Mouse (Mus musculus): ENCODE results near the gene Ptprh.
"Not testable (repeated sequence)": the region's sequence is repeated elsewhere in the genome, so short reads cannot be mapped to it uniquely, and the experiment has no call there.

The Ptprh gene

DNA sequence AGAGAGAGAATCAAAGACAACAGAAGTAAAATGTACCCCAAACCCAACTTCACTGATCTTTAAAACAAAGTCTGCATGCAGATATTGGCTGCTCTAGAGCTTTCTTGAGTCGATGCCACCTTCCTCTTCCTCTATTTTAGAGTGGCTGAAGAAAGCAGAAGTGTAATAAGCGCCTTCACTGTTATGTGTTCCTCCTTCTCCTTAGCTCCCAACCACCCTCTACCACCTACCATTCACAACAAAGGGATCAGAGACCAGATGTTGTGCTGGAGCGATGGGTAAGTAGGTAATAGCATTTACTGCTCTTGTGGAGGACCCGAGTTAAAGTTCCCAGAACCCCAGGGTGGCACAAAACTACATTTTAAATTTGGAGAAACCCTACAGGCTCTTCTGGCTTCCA is 6.8 kb downstream of the Ptprh start:
- not testable (repeated sequence) for DNase-seq

DNA sequence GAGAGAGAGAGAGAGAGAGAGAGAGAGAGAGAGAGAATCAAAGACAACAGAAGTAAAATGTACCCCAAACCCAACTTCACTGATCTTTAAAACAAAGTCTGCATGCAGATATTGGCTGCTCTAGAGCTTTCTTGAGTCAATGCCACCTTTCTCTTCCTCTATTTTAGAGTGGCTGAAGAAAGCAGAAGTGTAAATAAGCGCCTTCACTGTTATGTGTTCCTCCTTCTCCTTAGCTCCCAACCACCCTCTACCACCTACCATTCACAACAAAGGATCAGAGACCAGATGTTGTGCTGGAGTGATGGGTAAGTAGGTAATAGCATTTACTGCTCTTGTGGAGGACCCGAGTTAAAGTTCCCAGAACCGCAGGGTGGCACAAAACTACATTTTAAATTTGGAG is 22.4 kb downstream of the Ptprh start:
- DNase-seq, result not testable (repeated sequence)

DNA sequence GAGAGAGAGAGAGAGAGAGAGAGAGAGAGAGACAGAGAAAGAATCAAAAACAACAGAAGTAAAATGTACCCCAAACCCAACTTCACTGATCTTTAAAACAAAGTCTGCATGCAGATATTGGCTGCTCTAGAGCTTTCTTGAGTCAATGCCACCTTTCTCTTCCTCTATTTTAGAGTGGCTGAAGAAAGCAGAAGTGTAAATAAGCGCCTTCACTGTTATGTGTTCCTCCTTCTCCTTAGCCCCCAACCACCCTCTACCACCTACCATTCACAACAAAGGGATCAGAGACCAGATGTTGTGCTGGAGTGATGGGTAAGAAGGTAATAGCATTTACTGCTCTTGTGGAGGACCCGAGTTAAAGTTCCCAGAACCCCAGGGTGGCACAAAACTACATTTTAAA is 31.5 kb downstream of the Ptprh start:
- not testable (repeated sequence) for DNase-seq

DNA sequence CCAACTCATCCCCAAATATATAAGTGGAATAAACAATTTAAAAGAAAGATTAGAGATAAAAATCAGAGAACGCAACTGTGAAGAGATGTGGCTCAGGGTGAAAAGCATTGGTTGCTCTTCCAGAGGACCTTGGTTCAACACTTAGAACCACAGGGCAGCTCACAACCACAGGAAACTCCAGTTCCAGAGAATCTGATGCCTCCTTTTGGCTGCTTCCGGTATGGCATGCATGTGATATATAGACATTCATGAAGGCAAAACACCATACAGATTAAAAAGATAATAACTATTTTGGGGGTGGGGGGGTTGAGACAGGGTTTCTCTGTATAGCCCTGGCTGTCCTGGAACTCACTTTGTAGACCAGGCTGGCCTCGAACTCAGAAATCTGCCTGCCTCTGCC is 41.2 kb downstream of the Ptprh start:
- DNase-seq, result peak; percentile 11

DNA sequence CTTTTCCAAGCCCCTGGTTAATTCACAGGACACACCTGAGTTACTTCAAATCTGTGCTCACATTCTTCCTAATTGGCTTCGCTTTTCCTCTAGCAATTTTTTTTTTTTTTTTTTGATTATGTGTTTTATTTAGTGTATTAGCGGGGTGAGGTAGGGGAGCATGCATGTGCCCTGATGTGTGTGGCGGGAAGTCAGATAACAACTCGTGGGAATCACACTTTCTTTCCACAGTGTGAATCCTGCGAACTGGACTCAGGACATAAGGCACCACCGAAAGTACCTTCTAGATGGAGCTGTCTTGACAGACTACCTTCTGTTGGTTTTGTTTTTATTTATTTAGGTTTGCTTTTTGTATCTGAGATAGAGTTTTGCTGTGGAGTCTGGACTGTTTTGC is 46.7 kb downstream of the Ptprh start:
- DNase-seq, result no peak

DNA sequence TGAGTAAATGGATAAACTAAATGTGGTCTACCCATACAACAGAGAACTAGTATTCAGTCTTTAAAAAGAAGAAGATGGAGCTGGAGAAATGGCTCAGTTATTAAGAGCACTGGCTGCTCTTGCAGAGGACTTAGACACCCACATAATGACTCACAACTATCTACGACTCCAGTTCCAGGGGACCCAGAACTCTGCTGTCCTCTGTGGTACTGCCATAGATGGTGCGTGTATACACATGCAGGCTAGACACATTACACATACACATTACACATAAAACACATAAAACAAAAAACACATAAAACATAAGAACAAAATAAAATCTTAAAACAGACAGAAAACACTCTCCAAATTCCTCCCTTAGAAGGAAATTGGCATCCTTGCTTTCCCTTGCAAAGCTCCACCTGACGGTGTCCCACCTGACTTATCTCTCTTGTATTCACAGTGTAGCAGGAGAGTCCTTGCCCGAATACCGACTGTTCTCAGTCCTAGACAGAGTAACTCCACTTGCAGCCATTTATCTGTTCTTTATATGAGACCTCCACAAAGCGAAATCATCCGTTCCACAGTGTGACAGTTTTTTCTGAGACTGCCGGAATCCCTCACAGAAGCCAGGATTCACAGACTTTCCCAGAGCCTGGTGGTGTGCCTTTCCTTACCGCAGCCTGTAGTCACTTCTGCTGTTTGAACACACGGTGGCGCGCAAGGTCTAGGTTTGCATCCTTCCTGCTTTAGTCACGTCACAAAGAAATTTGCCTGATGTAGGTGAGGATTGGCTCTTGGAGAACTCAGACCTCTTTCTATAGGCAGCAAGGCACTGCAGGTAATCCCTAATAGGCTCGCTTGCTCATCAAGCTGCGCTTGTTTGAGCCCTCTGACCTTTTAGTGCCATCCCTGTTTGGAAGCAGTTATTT is 47.3 kb downstream of the Ptprh start:
- peak; percentile 74 for DNase-seq

DNA sequence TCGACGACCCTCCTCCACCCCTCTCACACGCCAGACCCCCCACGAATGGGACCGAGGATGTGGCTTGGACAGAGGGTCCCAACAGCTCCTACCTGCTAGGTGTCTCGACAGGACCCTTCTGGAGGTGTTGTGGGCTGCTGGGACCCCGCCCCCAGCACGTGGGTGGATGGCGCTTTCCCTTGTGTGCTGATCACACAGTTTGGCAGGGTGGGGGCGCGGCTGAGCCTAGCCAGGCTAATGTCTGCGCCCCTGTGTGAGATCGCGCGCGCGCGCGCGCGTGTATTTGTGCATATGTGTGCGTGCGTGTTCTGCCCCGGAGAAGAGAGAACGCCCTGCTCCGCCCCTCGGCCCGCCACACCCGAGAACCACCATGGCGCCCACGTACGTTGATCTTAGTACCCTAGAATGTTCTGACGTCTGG is 56.6 kb downstream of the Ptprh start, which contains the start of gene Syt5:
Gene Syt5 (minus strand): TSS at position 321 of the 421 bp plus-strand sequence.
- no peak for DNase-seq

DNA sequence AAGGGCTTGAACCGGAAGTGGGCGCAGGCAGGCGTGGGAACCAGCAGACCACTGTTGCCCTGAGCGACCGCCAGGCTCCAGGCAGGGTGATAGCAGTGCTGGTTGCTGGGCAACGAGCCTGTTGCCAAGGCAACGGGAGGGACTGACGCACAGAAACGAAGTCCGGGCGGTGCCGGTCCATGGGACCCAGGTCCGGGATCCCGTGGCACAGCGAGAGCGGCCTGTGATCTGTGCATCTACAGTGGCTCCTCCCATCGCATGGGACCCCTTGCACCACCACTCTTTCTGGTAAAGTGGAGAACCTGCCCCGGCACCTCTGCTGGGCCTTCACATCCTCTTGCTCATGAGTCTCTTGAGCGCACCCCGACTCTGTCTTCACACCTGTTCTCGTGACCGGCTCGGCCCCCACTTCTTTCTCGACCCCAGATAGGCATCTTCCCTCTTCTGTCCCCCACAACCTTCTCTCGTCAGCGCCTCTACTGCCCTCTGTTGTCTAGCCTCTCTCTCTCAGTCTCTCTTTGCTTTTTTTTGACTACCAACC is 57.2 kb downstream of the Ptprh start:
- DNase-seq, result no peak

DNA sequence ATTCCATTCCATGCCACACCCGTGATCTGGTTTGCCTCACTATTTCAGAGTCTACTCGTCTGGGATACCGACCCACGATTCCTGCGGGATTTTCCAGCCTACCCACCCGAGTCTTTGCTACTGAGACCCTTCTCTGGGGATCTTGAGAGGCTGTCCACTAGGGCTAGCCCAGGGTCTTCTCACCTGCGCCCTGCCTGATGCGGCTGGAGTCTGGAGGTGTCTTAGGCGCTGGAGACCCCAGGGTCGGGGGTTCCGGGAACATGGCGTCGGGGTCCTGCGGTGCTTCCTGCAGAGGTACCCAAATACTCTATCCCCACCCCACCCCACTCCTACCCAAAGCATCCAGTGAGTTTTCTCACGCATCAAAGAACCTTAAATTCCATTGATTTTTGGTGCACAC is 57.8 kb downstream of the Ptprh start:
- DNase-seq, result no peak

DNA sequence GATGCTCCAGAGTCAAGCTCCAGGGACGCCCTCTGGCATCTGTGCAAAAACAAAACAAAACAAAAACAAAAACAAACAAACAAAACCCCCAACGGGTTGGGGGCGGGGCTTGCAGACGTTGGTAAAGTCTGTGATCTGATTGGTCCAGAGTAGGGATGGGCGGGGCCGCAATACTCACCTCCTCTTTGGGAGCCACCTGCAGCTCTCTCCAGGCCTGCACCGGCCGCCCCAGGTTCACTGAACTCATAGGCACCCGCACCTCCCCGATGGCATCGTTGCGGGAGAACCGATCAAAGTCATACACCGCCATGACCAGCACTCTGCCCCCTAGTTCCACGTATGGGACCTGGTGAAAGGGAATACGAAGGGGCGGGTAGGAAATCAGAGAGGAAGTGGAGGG is 61.8 kb downstream of the Ptprh start:
- peak; percentile 21 for DNase-seq

DNA sequence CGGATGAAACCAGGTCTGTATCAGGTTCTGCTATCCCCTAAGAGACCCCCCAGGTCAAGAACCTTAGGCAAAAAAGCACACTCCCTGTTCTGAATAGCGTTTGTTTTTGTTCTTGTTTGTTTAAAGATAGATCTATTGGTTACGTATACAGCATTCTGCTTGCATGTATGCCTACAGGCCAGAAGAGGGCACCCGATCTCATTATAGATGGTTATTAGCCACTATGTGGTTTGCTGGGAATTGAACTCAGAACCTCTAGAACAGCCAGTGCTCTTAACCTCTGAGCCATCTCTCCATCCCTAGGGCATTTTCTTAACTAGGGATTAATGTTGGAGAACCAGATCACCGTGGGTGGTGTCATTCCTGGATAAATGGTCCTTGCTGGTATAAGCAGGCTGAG is 62.5 kb downstream of the Ptprh start:
- no peak for DNase-seq

DNA sequence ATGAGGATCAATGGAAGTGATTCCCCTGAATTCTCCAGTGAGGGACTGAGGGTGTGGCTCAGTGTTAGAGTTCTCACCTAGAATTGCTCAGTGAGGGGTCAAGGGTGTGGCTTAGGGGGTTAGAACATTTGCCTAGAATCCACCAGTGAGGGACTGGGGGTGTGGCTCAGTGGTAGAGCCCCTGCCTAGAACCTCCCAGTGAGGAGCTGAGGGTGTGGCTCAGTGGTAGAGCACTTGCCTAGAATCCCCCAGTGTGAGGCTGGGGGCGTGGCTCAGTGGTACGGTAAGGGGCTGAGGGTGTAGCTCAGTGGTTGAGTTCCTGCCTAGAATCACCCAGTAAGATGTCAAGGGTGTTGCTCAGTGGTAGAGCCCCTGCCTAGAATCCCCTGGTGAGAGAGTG is 64.8 kb downstream of the Ptprh start:
- no peak for DNase-seq

DNA sequence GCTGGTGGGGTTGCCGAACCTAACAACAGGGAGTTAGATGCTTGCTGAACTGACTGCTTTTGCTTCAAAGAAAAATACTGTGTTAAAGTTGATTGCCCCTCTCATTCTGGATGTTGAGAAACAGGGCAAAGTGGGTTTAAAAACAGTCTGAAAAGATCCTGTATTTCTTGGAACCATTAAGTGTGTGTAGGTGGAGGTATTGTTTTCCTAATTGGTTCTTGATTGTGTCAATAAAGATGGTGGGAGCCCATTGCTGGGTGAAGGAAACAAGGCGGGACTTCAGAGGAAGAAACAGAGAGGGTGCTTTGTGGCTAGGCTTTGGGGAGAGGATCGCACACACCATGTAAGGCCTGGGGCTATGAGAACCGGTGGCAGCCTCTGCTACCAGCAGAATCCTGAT is 66.7 kb downstream of the Ptprh start:
- no peak for DNase-seq

DNA sequence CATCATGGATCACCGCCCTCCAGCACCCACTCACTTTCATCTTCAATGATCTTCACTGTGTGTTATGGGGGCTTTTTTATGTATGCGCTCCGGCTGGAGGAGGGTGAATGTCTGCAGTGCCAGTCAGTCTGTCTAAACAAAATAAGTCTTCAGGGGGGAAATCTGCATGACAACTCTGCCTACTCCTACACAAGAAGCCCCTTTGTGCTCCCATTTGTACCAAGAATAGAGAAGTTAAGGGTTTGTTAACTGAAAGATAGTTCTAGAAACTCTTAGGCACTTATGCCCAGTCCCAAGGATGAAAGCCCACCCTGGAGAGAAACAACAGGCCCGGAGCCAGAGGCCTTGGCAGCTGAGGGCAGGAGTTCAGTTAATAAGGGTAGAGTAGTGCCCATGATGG is 67.5 kb downstream of the Ptprh start:
- no peak for DNase-seq

DNA sequence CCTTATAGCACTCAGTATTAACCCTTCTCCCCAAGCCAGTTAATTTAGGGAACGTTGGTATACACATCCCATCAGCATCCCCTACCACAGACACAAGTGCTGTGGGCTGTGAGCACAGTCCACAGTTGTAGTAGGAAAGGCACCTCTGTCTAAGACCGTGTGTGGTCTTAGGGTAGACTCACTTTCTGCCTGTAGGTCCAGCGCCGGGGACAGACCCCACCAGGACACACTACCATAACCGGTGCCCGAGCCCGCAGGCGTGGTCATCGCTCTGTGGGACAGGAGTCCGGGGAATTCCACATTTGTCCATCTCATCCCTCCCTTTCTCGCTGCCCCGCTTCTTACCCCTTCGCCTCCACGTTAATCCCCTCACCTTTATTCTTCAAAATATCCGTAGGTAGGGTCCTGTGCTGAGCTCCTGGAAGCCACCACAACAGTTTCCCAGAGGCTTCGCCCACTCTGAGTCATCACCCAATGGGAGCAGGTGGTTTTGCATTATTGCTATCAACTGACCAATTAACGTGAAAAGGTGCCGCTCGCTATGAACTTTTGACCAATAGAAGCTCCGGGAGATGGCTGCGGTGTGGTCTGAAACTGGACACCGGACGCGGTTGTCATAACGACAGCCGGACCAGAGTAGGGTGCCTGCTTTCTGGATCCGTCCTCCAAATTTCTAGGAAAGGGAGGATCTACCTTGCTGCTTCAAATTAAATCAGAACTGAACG is 71.7 kb downstream of the Ptprh start, which contains the start of gene Dnaaf3:
Gene Dnaaf3 (minus strand): TSS at position 449 of the 725 bp plus-strand sequence.
- no peak for DNase-seq

DNA sequence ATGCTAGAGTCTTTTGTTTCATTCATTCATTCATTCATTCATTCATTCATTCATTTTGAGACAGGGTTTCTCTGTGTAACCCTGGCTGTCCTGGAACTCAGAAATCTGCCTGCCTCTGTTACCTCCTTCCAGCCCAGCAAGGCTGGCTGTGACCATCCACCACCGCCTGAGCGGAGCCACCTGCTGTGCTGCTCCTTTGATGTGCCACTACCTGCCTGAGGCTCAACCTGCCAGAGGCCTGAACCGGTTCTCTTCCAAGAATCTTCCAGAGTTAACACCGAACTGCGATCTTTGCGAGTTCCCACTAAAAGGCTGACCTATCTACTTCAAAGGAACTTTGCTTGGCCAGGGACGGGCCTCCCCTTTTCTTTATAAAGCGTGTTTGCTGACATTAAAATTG is 73.7 kb downstream of the Ptprh start:
- not testable (repeated sequence) for DNase-seq

DNA sequence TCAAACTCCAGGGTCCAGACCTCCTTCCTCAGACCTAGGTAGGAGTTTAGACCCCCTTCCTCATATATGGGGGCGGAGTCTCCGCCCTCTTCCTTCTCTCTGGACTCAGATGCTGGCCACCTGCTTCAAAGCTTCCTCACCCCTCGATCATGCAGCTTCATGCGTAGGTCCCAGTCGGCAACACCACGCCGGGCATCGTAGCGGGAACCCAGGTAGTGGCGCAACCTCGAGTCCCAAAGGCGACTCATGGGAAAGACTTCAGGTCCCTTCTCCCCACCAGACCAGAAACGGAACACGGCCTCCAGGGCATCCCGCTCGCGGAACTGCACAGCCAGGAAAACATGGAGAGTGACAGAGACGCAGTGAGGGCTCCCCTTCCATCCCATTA is 76.5 kb downstream of the Ptprh start:
- DNase-seq, result no peak

DNA sequence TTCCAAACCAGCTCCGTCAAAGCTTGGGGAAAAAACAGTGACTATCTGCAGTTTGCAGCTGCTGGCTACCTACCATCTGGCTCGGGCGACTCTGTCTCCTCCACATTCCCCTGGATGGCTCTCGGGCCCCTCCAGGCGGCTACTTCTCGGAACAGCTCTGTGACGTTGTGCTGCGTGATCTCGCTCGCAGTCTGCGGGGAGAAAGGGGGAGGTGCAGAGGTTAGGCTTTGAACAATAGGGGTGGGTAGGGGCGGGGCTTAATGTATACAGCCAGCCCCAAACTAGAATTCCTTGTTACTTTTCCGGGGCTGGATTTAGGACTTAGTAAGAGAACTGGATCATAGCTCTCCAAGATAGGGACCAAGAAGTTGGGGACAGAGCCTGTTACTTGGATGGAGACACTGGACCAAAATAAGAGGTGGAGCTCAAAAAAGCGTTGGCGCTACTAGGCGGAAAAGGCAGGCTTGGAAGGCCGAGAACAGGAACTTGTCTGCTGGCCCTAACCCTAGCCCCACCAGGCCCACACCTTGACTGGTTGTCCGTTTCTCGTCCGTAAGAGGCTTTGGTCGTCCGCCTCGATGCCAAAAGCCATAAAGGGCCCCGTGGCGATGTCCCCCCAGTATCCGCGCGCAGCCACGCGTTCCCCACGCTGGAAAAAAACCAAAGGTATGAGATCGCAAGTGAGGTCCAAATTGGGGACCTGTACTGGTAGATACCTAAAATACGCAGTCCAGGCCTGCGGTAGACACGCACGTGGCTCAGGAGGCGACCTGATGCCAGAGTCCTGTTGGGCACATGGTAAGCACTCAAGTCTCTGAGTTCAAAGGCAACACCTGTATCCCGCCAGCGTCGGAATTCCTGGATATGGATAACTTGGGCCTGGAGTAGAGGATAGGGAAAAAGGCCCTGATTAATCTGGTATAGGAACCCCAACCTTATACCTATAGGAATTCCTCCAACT is 77.2 kb downstream of the Ptprh start:
- peak; percentile 76 for DNase-seq

DNA sequence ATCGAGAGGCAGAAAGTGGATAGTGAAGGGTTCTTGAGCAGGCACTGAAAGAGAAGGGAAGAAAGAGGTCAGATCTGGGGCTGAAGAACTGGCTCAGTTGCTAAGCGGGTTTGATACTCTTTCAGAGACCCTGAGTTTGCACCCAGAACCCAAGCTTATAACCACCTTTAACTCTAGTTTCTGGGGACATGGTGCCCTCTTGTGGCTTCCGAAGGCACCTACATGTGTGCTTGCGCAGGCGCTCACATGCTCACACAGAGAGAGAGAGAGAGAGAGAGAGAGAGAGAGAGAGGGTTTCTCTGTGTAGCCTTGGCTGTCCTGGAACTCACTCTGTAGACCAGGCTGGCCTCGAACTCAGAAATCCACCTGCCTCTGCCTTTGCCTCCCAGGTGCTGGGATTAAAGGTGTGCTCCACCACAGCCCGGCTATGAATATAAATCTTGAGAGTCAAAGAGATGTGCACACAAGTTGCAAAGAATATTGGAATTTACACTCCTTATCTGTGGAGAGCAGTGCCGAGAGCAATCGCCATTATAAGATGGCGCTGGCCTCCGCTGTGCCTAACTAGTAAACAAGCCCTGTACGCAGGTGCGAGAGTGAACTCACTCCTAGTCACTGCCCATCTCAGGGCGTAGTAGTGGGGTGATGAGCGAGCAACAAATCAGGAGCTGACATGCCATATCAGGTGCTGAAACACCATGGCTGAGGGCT is 79.5 kb downstream of the Ptprh start, which contains the start of gene Tnni3:
Gene Tnni3 (minus strand): TSS at position 18 of the 711 bp plus-strand sequence.
- DNase-seq, result peak; percentile 61

DNA sequence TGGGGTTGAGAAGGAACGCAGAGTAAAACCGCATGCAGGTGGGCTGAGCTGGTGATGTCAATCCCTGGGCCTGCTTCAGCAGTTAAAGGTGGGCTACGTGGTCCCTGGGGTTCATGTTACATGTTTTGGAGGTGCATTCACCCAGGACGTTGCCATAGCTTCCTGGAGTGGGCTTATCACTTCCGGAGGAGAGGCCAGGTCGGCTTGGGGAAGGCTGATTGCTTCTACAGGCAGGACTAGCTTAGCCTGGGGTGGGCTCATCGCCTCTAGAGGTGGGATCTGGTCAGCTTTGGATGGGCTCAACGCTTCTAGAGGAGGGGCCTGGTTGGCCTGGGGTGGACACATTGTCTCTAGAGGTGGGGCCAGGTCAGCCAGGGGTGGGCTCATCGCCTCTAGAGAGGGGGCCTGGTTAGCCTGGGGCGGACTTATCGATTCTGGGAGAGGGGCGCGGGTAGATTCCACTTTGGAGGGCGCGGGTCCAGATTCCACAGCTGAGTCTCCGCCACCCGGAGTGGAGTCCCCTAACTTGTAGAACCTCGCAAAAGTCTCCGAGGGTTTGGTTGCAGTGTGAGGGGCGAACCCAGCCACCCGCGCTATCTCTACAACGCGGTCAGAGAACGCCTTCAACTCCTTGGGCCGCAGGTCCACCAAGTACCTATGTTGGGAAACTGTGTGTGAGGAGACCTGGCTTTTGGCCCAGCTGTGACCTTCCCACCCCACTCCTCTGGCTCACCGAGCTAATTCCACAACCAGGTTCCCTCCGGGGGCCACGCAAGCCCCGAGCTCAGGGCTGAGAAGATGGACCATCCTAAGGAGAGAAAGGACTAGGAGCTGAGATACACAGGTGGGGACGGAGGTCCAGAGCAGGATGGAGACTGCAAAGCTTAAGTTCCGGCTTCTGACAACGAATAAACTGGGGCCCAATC is 80.4 kb downstream of the Ptprh start:
- DNase-seq, result no peak

DNA sequence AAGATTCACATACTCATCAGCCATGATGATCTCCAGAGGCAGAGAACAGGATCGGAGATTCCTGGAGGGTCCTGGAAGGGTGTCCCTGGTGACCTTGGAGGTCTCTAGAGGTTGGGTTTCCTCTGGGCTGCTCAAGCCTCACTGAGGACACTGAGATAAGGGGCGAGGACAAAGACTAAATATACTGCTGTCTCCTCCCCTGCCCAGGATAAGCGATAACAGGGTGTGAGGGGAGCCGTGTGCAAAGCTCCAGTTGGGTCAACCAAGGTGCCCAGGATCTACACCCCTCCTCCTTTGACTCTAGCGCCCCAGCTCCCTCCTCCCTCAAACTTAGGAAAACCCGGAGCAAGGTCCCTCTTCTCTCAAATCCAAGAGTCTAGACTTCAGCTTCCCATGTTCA is 81.5 kb downstream of the Ptprh start:
- no peak for DNase-seq
